Mouse (Mus musculus) embryonic stem cell, embryonic (primary cell): ENCODE data around the gene Tmcc3.
"Not testable (repeated sequence)": the region's sequence is repeated elsewhere in the genome, so short reads cannot be mapped to it uniquely, and the experiment has no call there.

Experiments
- CTCF ChIA-PET, 4 experiments: fragments of 300-600 bp in 2 of 4; fragments of 350-600 bp in 2 of 4; sonication (Branson Sonifier 250); formaldehyde crosslinking; loops; one replicate each; lab custom pipeline; 2022; ENCODE audit warnings: inconsistent platforms in 2 of 4; lab: Charles Lee
- POLR2A ChIA-PET, 4 experiments: fragments of 300-600 bp in 2 of 4; fragments of 350-600 bp in 2 of 4; sonication (Branson Sonifier 250); formaldehyde crosslinking; loops; one replicate each; lab custom pipeline; 2022; ENCODE audit warnings: antibody characterized with exemption in 4 of 4, inconsistent platforms in 1 of 4; lab: Charles Lee

Gene Tmcc3

GRCm38 (mm10) chr10:94595705-94596104 lies 284.0 kb downstream of the Tmcc3 start:
- CTCF ChIA-PET = interaction anchor here in 2 of 4 experiments (0.7 to 1.8 kb wide), 2 partner anchors 13 to 236 kb away, joined by 3 to 5 read pairs; no protein-coding TSS in a partner anchor

DNA sequence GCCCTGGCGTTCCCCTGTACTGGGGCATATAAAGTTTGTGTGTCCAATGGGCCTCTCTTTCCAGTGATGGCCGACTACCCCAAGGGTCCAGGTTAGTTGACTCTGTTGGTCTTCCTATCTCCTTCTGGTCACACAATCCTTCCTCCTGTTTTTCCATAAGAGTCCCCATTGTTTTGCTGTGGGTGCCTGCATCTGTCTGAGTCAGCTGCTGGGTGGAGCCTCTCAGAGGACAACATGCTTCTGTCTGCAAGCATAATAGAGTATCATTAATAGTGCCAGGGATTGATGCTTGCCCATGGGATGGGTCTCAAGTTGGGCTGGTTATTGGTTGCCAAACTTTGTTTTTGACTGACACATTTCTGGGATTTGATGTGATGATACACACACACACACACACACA lies 288.1 kb downstream of the Tmcc3 start:
- CTCF ChIA-PET, POLR2A ChIA-PET: not testable (repeated sequence)

More at GRCm38 (mm10) chr10:94595705-94596104, 284.0 kb downstream of the Tmcc3 start:
- POLR2A ChIA-PET = interaction anchor here (0.6 to 2.7 kb wide), 6 partner anchors 8 to 929 kb away, joined by 3 to 9 read pairs (median 4); no protein-coding TSS in a partner anchor

- ChIA-PET CTCF (interaction anchor here in 1 of 4 experiments (0.7 kb wide), 1 partner anchor 174 kb away, joined by 3 read pairs; no protein-coding TSS in a partner anchor), POLR2A (no interaction called here)
Observed at GRCm38 (mm10) chr10:94601034-94601433, 289.3 kb downstream of the Tmcc3 start.

- ChIA-PET CTCF (interaction anchor here in 1 of 4 experiments (0.8 kb wide), 1 partner anchor 197 kb away, joined by 3 read pairs; no protein-coding TSS in a partner anchor), POLR2A (no interaction called here)
Observed at GRCm38 (mm10) chr10:94605491-94605890, 293.7 kb downstream of the Tmcc3 start.

- ChIA-PET CTCF (interaction anchor here (0.5 to 1.7 kb wide), 58 partner anchors 8 to 1300 kb away, joined by 3 to 16 read pairs (median 4); partner anchors contain the start of genes Ndufa12 (in 2 of the 4) and Nr2c1 (in 1 of the 4)), POLR2A (interaction anchor here in 3 of 4 experiments (0.7 to 1.7 kb wide), 4 partner anchors 13 to 375 kb away, joined by 3 to 6 read pairs (median 3); no protein-coding TSS in a partner anchor)
Observed at GRCm38 (mm10) chr10:94609309-94609777, 297.6 kb downstream of the Tmcc3 start.

DNA sequence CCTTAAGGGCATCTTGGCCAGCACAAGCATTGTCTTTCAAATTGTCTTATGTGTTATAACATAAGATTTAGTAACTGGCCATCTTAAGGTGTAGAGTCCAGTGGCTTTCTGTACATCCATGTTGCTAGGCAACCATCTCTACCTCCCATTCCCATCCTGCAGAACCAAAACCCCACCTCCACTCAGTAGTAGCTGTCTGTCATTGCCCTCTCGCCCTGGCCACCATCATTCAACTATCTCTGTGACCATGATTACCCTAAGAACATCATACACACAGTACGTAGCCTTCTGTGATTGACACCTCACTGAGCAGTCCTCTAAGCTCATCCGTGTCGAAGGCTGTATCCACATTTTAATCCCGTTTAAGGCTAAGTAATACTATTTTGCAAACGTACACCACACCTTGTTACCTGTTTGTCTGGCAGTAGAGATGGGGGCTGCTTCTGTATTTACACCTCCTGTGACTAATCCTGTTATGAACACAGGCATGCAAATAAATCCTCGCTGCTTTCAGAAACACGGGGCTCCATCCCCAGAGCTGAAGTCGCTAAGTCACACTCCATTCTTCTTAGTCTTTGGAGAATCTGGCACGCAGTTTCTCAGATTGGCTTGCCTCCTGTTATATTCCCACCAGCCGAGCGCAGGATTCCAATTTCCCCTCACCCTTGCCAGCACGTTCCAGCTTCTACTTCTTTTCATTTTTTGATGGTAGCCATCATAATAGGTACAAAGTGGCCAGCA lies 299.6 kb downstream of the Tmcc3 start:
- ChIA-PET CTCF (no interaction called here), POLR2A (interaction anchor here in 1 of 4 experiments (1.3 kb wide), 1 partner anchor 23 kb away, joined by 3 read pairs; no protein-coding TSS in a partner anchor)

- POLR2A ChIA-PET = interaction anchor here in 2 of 4 experiments (0.6 to 1.3 kb wide), 3 partner anchors 14 to 203 kb away, joined by 3 read pairs; no protein-coding TSS in a partner anchor
- CTCF ChIA-PET = interaction anchor here in 1 of 4 experiments (0.5 kb wide), 1 partner anchor 9 kb away, joined by 12 read pairs; no protein-coding TSS in a partner anchor
Observed at GRCm38 (mm10) chr10:94611969-94612440, 300.3 kb downstream of the Tmcc3 start.

GRCm38 (mm10) chr10:94619586-94619985 lies 307.8 kb downstream of the Tmcc3 start:
- POLR2A ChIA-PET = no interaction called here
- CTCF ChIA-PET = interaction anchor here in 1 of 4 experiments (1.3 kb wide), 1 partner anchor 10 kb away, joined by 4 read pairs; no protein-coding TSS in a partner anchor

- POLR2A ChIA-PET = interaction anchor here in 2 of 4 experiments (0.6 to 0.7 kb wide), 2 partner anchors 166 to 240 kb away, joined by 3 to 5 read pairs; no protein-coding TSS in a partner anchor
- CTCF ChIA-PET = interaction anchor here in 1 of 4 experiments (0.6 kb wide), 1 partner anchor 118 kb away, joined by 3 read pairs; no protein-coding TSS in a partner anchor
Observed at GRCm38 (mm10) chr10:94620561-94620960, 308.8 kb downstream of the Tmcc3 start.

DNA sequence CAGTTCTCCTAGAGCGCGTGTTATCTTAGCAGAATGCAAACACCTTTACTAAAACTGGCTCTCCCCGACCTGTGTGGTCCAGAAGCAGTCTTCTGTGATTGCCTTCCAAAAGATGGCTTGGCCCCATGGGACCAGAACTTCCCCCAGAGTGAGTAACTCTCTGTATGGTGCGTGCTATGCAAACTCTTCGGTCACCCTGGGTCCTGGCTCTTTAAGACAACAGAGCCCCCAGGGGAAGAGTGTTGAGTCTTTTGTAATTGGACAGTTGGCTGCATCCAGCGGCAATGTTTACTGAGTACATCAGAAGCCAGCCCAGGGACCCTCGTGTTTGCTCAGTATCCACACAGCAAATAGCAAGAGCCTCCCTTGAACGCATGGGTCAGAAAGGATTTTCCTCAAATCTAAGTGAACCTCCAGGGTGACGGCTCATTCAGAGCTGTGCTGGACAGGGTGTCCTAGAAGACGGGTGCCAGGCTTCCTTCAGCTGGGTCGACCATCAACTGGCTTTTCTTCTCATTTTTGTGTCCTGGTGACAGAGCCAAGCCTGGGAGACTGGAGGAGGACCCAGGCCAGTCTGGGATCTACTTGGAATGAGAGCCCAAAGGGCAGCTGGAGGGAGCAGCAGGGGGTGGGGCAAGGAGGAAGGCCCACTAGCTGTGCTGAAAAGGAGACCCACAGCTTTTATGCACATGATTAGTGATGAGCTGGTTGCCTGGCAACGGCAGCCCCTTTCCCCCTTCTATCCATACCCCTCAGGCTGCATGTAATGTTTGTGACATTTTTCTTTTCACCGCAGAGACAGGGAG lies 309.9 kb downstream of the Tmcc3 start:
- ChIA-PET CTCF (interaction anchor here (0.5 to 2.7 kb wide), 6 partner anchors 9 to 344 kb away, joined by 3 to 12 read pairs (median 4); no protein-coding TSS in a partner anchor), POLR2A (interaction anchor here in 1 of 4 experiments (0.6 kb wide), 1 partner anchor 106 kb away, joined by 3 read pairs; no protein-coding TSS in a partner anchor)

DNA sequence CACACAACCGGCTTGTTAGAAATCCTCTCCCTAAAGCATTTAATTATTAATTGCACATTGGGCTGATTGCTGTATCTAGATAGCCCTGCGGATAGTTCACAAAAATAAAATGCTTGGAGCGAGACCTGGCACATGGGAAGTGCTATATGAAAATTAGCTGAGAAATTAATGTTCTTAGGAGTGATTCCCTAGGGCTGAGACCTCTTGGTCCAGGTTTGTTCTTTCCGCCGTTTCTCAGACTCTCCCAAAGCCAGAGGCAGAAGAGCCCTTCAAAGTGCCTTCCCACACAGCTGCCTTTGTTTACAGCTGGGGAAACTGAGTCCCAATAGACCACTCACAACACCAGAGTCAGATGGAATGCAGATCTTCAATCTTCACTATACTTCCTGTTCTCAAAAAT lies 310.5 kb downstream of the Tmcc3 start:
- ChIA-PET POLR2A (no interaction called here), CTCF (interaction anchor here in 3 of 4 experiments (0.5 to 2.7 kb wide), 6 partner anchors 13 to 343 kb away, joined by 3 to 14 read pairs (median 4); no protein-coding TSS in a partner anchor)

DNA sequence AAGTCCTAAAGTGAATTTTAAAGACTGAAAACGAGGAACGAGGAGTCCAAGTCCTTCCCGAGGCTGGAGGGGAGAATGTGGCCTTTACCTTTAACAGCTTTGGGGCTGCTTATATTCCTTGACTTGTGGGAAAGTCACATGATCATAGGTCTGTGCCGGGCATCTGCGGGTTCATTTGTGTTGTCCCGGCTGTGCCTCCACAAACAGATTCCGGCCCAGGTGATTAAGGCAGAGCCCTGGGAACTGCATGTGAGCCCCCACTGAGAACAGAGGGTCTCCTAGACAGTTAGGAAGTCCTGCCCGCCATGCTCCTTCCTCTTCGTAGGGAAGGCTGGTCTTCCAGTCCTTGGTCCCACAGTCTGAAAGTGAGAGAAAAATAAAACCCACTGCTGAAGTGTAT lies 311.1 kb downstream of the Tmcc3 start:
- CTCF ChIA-PET = interaction anchor here in 3 of 4 experiments (0.5 to 2.7 kb wide), 15 partner anchors 9 to 368 kb away, joined by 3 to 14 read pairs (median 4); no protein-coding TSS in a partner anchor
- POLR2A ChIA-PET = no interaction called here

DNA sequence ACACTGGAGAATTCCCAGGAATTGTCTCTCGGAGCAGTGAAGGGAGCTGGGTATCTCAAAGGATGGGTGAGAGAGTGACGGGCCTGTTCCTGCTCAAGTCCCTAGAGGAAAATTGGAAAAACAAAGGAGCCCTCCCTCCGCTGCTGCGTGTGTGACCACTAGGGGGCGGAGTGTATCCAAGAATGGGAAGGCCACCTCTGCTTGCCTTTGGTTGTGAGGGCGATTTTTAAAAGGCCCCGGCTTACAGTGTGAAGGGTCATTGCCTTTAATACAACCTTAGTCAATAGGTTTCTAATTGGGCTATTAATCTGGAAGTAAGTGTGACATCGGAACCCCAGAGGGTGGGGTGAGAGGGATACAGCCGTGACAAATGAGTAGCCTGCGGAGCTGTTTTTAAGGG lies 311.9 kb downstream of the Tmcc3 start:
- ChIA-PET CTCF (interaction anchor here (0.5 to 2.7 kb wide), 17 partner anchors 9 to 1921 kb away, joined by 3 to 14 read pairs (median 4); no protein-coding TSS in a partner anchor), POLR2A (no interaction called here)

DNA sequence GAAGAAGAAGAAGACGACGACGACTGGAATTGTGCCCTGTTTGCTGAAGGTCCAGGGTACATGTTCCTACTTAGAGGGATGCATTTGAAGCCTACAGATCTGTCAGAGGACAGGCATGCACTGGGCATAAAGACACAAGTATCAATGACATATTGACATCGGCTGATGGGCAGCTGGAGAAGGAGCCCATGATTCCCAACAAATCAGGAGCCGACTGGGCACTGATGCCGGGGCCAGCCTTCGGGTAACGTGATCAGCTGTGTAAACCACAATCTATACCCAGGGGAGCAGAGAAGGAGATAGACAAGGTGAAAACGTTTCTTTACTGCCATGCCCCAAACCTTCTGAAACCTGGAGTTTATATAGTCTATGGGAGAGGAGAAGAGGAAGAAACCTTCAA lies 313.3 kb downstream of the Tmcc3 start:
- CTCF ChIA-PET = interaction anchor here in 2 of 4 experiments (0.6 to 1.0 kb wide), 4 partner anchors 9 to 366 kb away, joined by 3 to 4 read pairs (median 3); no protein-coding TSS in a partner anchor
- POLR2A ChIA-PET = interaction anchor here in 1 of 4 experiments (0.5 to 0.6 kb wide), 4 partner anchors 21 to 829 kb away, joined by 3 to 5 read pairs (median 4); no protein-coding TSS in a partner anchor

- CTCF ChIA-PET = interaction anchor here in 3 of 4 experiments (0.6 to 1.0 kb wide), 7 partner anchors 8 to 498 kb away, joined by 3 to 7 read pairs (median 3); no protein-coding TSS in a partner anchor
- POLR2A ChIA-PET = interaction anchor here in 1 of 4 experiments (0.5 to 0.7 kb wide), 7 partner anchors 13 to 828 kb away, joined by 3 to 5 read pairs (median 3); no protein-coding TSS in a partner anchor
Observed at GRCm38 (mm10) chr10:94625606-94626005, 313.9 kb downstream of the Tmcc3 start.

DNA sequence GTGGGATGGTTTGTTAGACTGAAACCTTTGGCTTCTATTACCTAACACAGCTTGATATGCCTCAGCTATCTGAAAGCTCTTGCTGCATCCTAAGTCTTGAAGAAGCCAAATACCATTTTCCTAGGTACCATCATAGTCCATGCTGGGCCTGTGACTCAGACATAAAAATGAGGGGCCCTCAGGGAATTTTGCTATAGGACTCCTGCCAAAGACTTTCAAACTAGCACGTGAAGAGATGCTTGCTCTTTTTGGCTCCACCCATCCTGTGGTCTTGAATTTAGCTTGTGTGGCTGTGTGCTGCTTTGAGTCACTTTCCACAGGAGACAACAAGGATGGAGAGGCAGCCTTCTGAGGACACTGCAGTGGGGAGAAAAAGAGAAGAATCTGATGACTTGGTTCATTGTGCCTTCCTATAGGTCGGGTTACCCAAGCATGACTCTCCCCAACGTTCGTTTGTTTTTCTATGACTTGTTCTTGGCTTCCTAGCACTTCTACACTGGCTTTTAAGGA lies 319.1 kb downstream of the Tmcc3 start:
- POLR2A ChIA-PET = interaction anchor here in 1 of 4 experiments (0.6 kb wide), 1 partner anchor 13 kb away, joined by 3 read pairs; no protein-coding TSS in a partner anchor
- CTCF ChIA-PET = no interaction called here

- POLR2A ChIA-PET = no interaction called here
- CTCF ChIA-PET = interaction anchor here in 2 of 4 experiments (0.6 to 1.5 kb wide), 2 partner anchors 8 to 433 kb away, joined by 4 to 5 read pairs; no protein-coding TSS in a partner anchor
Observed at GRCm38 (mm10) chr10:94631541-94632113, 319.9 kb downstream of the Tmcc3 start.
